Mouse (Mus musculus): ENCODE data around the gene Masp2.

DNA sequence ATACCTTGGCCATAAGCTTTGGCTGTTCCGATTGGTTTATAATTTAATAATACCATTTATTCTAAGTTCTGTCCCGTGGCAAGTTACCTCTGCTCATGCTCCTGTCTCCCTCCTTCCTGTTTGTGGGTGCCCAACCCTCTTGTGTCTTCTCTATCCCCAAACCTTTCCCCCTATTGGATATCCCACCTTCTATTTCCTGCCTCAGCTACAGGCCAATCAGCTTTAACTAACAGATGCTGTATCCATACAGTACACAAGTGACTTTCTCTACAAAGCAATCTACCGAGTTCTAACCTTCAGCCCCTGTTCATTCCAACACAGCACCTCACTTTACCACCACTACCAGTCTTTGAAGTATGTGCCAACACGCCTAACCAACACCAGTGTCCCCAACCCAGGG is 21.3 kb downstream of the Masp2 start:
- TF ChIP-seq CTCF (IDR thresholded peaks at IDR 0.05; ENCODE audit: low read depth, low read length) (no peak), POLR2A (IDR thresholded peaks at IDR 0.05; ENCODE audit: borderline replicate concordance, low read depth, low read length) (no peak)

All from bone marrow macrophage, adult 2 months (primary cell).